Mouse (Mus musculus) T-helper 1 cell (primary cell): Measurements from ENCODE around the gene Pex16.

Experiments used
- in situ Hi-C: fragments of 300-600 bp; cut with MboI, MseI; formaldehyde crosslinking; loops from one replicate; pipeline ENCODE4 v1.15.1; 2025; ENCODE audit warnings: high pct_unique_total_duplicates

Pex16 gene

GRCm38 (mm10) chr2:92374514-92374913 is at the start of gene Pex16, which contains the start of gene Large2:
Gene Pex16 (plus strand): TSS chr2:92374676.
Gene Large2 (minus strand): TSS chr2:92374869.
- in situ Hi-C loops = no loop called here

GRCm38 (mm10) chr2:92325676-92326075 is 48.8 kb upstream of the Pex16 start:
- in situ Hi-C loops = loop anchor here (5.0 kb wide), 1 partner anchor 338 kb away; no protein-coding TSS in a partner anchor

- in situ Hi-C loops = loop anchor here (5.0 kb wide), 1 partner anchor 339 kb away; no protein-coding TSS in a partner anchor
Observed at GRCm38 (mm10) chr2:92326221-92326620, 48.3 kb upstream of the Pex16 start.

- in situ Hi-C loops = loop anchor here (5.0 kb wide), 1 partner anchor 340 kb away; no protein-coding TSS in a partner anchor
Observed at GRCm38 (mm10) chr2:92327601-92328000, 46.9 kb upstream of the Pex16 start.

- in situ Hi-C loops = loop anchor here (5.0 kb wide), 1 partner anchor 341 kb away; no protein-coding TSS in a partner anchor
Observed at GRCm38 (mm10) chr2:92328206-92328605, 46.3 kb upstream of the Pex16 start.

- in situ Hi-C loops = no loop called here
Observed at GRCm38 (mm10) chr2:92330840-92331239, 43.6 kb upstream of the Pex16 start.

GRCm38 (mm10) chr2:92331410-92331809 is 43.1 kb upstream of the Pex16 start:
- in situ Hi-C loops = no loop called here

GRCm38 (mm10) chr2:92331871-92332270 is 42.6 kb upstream of the Pex16 start:
- in situ Hi-C loops = no loop called here

GRCm38 (mm10) chr2:92342418-92342817 is 32.1 kb upstream of the Pex16 start:
- in situ Hi-C loops = no loop called here

GRCm38 (mm10) chr2:92347191-92347590 is 27.3 kb upstream of the Pex16 start:
- in situ Hi-C loops = no loop called here

- in situ Hi-C loops = no loop called here
Observed at GRCm38 (mm10) chr2:92349589-92350425, 24.7 kb upstream of the Pex16 start.

GRCm38 (mm10) chr2:92350686-92351085 is 23.8 kb upstream of the Pex16 start:
- in situ Hi-C loops = no loop called here

- in situ Hi-C loops = no loop called here
Observed at GRCm38 (mm10) chr2:92353402-92353801, 21.1 kb upstream of the Pex16 start.

- in situ Hi-C loops = no loop called here
Observed at GRCm38 (mm10) chr2:92354224-92354623, 20.3 kb upstream of the Pex16 start.

- in situ Hi-C loops = no loop called here
Observed at GRCm38 (mm10) chr2:92359301-92359700, 15.2 kb upstream of the Pex16 start.

- in situ Hi-C loops = no loop called here
Observed at GRCm38 (mm10) chr2:92360186-92360823, 14.2 kb upstream of the Pex16 start.

- in situ Hi-C loops = no loop called here
Observed at GRCm38 (mm10) chr2:92360893-92361292, 13.6 kb upstream of the Pex16 start.

GRCm38 (mm10) chr2:92361795-92362194 is 12.7 kb upstream of the Pex16 start:
- in situ Hi-C loops = no loop called here

GRCm38 (mm10) chr2:92362571-92363228 is 11.8 kb upstream of the Pex16 start:
- in situ Hi-C loops = no loop called here

- in situ Hi-C loops = no loop called here
Observed at GRCm38 (mm10) chr2:92364086-92364485, 10.4 kb upstream of the Pex16 start.

- in situ Hi-C loops = no loop called here
Observed at GRCm38 (mm10) chr2:92365568-92365967, 8.9 kb upstream of the Pex16 start.

GRCm38 (mm10) chr2:92367383-92368029 is 7.0 kb upstream of the Pex16 start:
- in situ Hi-C loops = no loop called here
